Mouse (Mus musculus) left cerebral cortex, postnatal 14 days (tissue): ENCODE results near the gene Snrpc. TPM values are rescaled to one million over a fixed set of nuclear protein-coding genes. Genes with fewer than 3 reads are reported as not detected.
"Not testable (repeated sequence)": the region's sequence is repeated elsewhere in the genome, so short reads cannot be mapped to it uniquely, and the experiment has no call there.

Experiments
- DNase-seq, 2 experiments: peaks; one replicate each; pipeline ENCODE4 v3.0.0; 2021 to 2022; ENCODE audit warnings: low spot score in 2 of 2, mixed read lengths in 1 of 2
- intact Hi-C: fragments of 180-260 bp; cut with DNase I; formaldehyde crosslinking; loops from one replicate; pipeline ENCODE4 v1.15.1; 2025
- long read RNA-seq, 2 experiments: library from polyadenylated mRNA; stranded (forward); transcript quantifications; one replicate each; pipeline ENCODE4 v2.0.0; 2021
- total RNA-seq, 2 experiments: library from RNA; stranded (reverse); gene quantifications; 2 replicates each; pipeline ENCODE4 v1.2.3; 2021

Gene Snrpc
- total RNA-seq, result 10 to 100 TPM; 66.0 to 71.1 TPM
- long read RNA-seq, experiment 1, transcript Snrpc-201 (6 exons, 758 nt), result major isoform, 38 of 41 reads
- long read RNA-seq, experiment 1, partial matches to known transcripts, result 1 of 41 reads
- long read RNA-seq, experiment 1, other reads (novel, unspliced or antisense), result 1 of 41 reads
- long read RNA-seq, experiment 2, transcript Snrpc-201 (6 exons, 758 nt), result major isoform, 28 of 29 reads
- long read RNA-seq, experiment 2, partial matches to known transcripts, result 0 of 29 reads
- long read RNA-seq, experiment 2, other reads (novel, unspliced or antisense), result 1 of 29 reads

- DNase-seq, intact Hi-C loops: not testable (repeated sequence)
Measured at GRCm38 (mm10) chr17:27837850-27838249, at the start of gene Snrpc. Gene Snrpc (plus strand): TSS chr17:27838150.

- no peak for DNase-seq
- intact Hi-C loops, result no loop called here
Measured at GRCm38 (mm10) chr17:27788456-27789172, 49.3 kb upstream of the Snrpc start.

- DNase-seq, result no peak
- intact Hi-C loops, result no loop called here
Measured at GRCm38 (mm10) chr17:27790015-27790414, 47.9 kb upstream of the Snrpc start.

- DNase-seq, result peak in 1 of 2 experiments; percentile 47
- intact Hi-C loops, result no loop called here
Measured at GRCm38 (mm10) chr17:27790976-27791375, 47.0 kb upstream of the Snrpc start.

GRCm38 (mm10) chr17:27791556-27791955 lies 46.4 kb upstream of the Snrpc start:
- DNase-seq, result no peak
- intact Hi-C loops, result no loop called here

- intact Hi-C loops, result no loop called here
- DNase-seq, result no peak
Measured at GRCm38 (mm10) chr17:27792516-27792915, 45.4 kb upstream of the Snrpc start.

- intact Hi-C loops, result no loop called here
- DNase-seq, result no peak
Measured at GRCm38 (mm10) chr17:27793144-27793543, 44.8 kb upstream of the Snrpc start.

- peak; percentile 34 to 61 for DNase-seq
- intact Hi-C loops, result no loop called here
Measured at GRCm38 (mm10) chr17:27796780-27797179, 41.2 kb upstream of the Snrpc start.

GRCm38 (mm10) chr17:27797341-27797872 lies 40.5 kb upstream of the Snrpc start:
- DNase-seq, result no peak
- intact Hi-C loops, result no loop called here

GRCm38 (mm10) chr17:27799771-27800584 lies 38.0 kb upstream of the Snrpc start:
- intact Hi-C loops, result no loop called here

GRCm38 (mm10) chr17:27800710-27801648 lies 37.0 kb upstream of the Snrpc start:
- DNase-seq, result no peak
- intact Hi-C loops, result no loop called here

More at GRCm38 (mm10) chr17:27799771-27800584, 38.0 kb upstream of the Snrpc start:
- DNase-seq, result no peak

- intact Hi-C loops, result no loop called here
Measured at GRCm38 (mm10) chr17:27803752-27804151, 34.2 kb upstream of the Snrpc start.

GRCm38 (mm10) chr17:27804156-27804690 lies 33.7 kb upstream of the Snrpc start:
- intact Hi-C loops, result no loop called here
- no peak for DNase-seq

More at GRCm38 (mm10) chr17:27803752-27804151, 34.2 kb upstream of the Snrpc start:
- no peak for DNase-seq

- no peak for DNase-seq
- intact Hi-C loops, result no loop called here
Measured at GRCm38 (mm10) chr17:27804803-27805770, 32.9 kb upstream of the Snrpc start.

GRCm38 (mm10) chr17:27807542-27808078 lies 30.3 kb upstream of the Snrpc start:
- no peak for DNase-seq

GRCm38 (mm10) chr17:27810569-27811331 lies 27.2 kb upstream of the Snrpc start:
- DNase-seq, result no peak
- intact Hi-C loops, result no loop called here

More at GRCm38 (mm10) chr17:27807542-27808078, 30.3 kb upstream of the Snrpc start:
- intact Hi-C loops, result no loop called here
